Mouse (Mus musculus) heart, embryonic 13.5 days (tissue): ENCODE measurements at regions not wholly inside any gene's neighbourhood (a gene's known extent, or its start where the extent isn't known, plus 50 kb on each side); places are given as distances from the start of the nearest gene placed in this dataset.

Experiments
- ATAC-seq: fragments of 200-750 bp; cut with Nextera tagmentation; 2 replicates; pipeline ENCODE4 v1.8.0; 2017; ENCODE audit warnings: moderate TSS enrichment; ENCODE audit not compliant: insufficient number of reproducible peaks, low FRiP score, low TSS enrichment; ENCODE audit errors: extremely low read depth
- H3K27ac ChIP-seq: fragments of 300-500 bp; sonication (generic); replicated peaks from 2 replicates; pipeline ENCODE4 v1.5.1; 2015; ENCODE audit warnings: moderate library complexity, mild to moderate bottlenecking, inconsistent platforms
- H3K27me3 ChIP-seq: fragments of 300-500 bp; sonication (generic); replicated peaks from 2 replicates; pipeline ENCODE4 v1.6.1; 2015; ENCODE audit warnings: mild to moderate bottlenecking, inconsistent platforms
- H3K36me3 ChIP-seq: fragments of 300-500 bp; sonication (generic); 2 replicates; pipeline ENCODE4 v1.6.1; 2015; ENCODE audit warnings: mild to moderate bottlenecking, inconsistent platforms
- H3K4me1 ChIP-seq: fragments of 300-500 bp; sonication (generic); 2 replicates; pipeline ENCODE4 v1.6.1; 2015; ENCODE audit warnings: inconsistent platforms
- H3K4me2 ChIP-seq: fragments of 300-500 bp; sonication (generic); 2 replicates; pipeline ENCODE4 v1.6.1; 2015; ENCODE audit warnings: inconsistent platforms, mild to moderate bottlenecking, moderate library complexity
- H3K4me3 ChIP-seq: fragments of 300-500 bp; sonication (generic); 2 replicates; pipeline ENCODE4 v1.5.1; 2015; ENCODE audit warnings: moderate library complexity, mild to moderate bottlenecking, inconsistent platforms
- H3K9ac ChIP-seq: fragments of 300-500 bp; sonication (generic); 2 replicates; pipeline ENCODE4 v1.6.1; 2015; ENCODE audit warnings: inconsistent platforms, mild to moderate bottlenecking, moderate library complexity
- H3K9me3 ChIP-seq: fragments of 300-500 bp; sonication (generic); 2 replicates; pipeline ENCODE4 v1.6.1; 2016; ENCODE audit warnings: inconsistent platforms
- WGBS: fragments of 180-500 bp; shearing (Covaris S2); methylation state at CpG from one replicate; pipeline ENCODE4 v1.1.7; 2015; ENCODE audit warnings: mixed read lengths; 5-methylcytosine and 5-hydroxymethylcytosine counted together

GRCm38 (mm10) chr7:125234911-125235310, 209.6 kb upstream of the Kdm8 start:
- no peaks in the 10 kb centered on the region for H3K4me1 ChIP-seq
- WGBS = 53% methylated on average over 7 of the region's 7 CpGs
- H3K9me3 ChIP-seq = no peaks in the 10 kb centered on the region
- H3K27me3 ChIP-seq = no peaks in the 10 kb centered on the region
- H3K9ac ChIP-seq = no peak overlapping the region
- no peak overlapping the region for H3K4me3 ChIP-seq
- no peak overlapping the region for H3K27ac ChIP-seq
- H3K36me3 ChIP-seq = no peaks in the 10 kb centered on the region
- no peak overlapping the region for H3K4me2 ChIP-seq
- no peak for ATAC-seq

GRCm38 (mm10) chr7:125237026-125237425, 207.4 kb upstream of the Kdm8 start:
- no peaks in the 10 kb centered on the region for H3K9me3 ChIP-seq
- no peaks in the 10 kb centered on the region for H3K4me1 ChIP-seq
- no peaks in the 10 kb centered on the region for H3K36me3 ChIP-seq
- H3K27me3 ChIP-seq = no peaks in the 10 kb centered on the region
- 58% methylated on average over 3 of the region's 3 CpGs for WGBS
- no peak overlapping the region for H3K9ac ChIP-seq
- H3K4me3 ChIP-seq = no peak overlapping the region
- no peak overlapping the region for H3K27ac ChIP-seq
- ATAC-seq = no peak
- H3K4me2 ChIP-seq = no peak overlapping the region

GRCm38 (mm10) chr7:125243021-125243420, 201.5 kb upstream of the Kdm8 start:
- no peak for ATAC-seq

GRCm38 (mm10) chr7:125248386-125248785, 196.1 kb upstream of the Kdm8 start:
- no peak overlapping the region for H3K27ac ChIP-seq
- H3K4me2 ChIP-seq = no peak overlapping the region
- H3K9ac ChIP-seq = no peak overlapping the region
- peaks cover 8% of the 10 kb centered on the region; the same call in 1 of the 2 replicates for H3K4me1 ChIP-seq
- no peak overlapping the region for H3K4me3 ChIP-seq
- ATAC-seq = no peak
- H3K36me3 ChIP-seq = no peaks in the 10 kb centered on the region
- no peaks in the 10 kb centered on the region for H3K9me3 ChIP-seq
- WGBS = 49% methylated on average over 3 of the region's 3 CpGs
- H3K27me3 ChIP-seq = no peaks in the 10 kb centered on the region

More at GRCm38 (mm10) chr7:125243021-125243420, 201.5 kb upstream of the Kdm8 start:
- no peaks in the 10 kb centered on the region for H3K27me3 ChIP-seq
- no peak overlapping the region for H3K9ac ChIP-seq
- WGBS = 65% methylated on average over 3 of the region's 3 CpGs
- H3K36me3 ChIP-seq = no peaks in the 10 kb centered on the region
- H3K4me3 ChIP-seq = no peak overlapping the region
- H3K27ac ChIP-seq = no peak overlapping the region
- H3K4me2 ChIP-seq = no peak overlapping the region
- 0 out of 2 replicates have a peak, but pooled peaks cover under 1% of the 10 kb centered on the region for H3K4me1 ChIP-seq
- no peaks in the 10 kb centered on the region for H3K9me3 ChIP-seq

DNA sequence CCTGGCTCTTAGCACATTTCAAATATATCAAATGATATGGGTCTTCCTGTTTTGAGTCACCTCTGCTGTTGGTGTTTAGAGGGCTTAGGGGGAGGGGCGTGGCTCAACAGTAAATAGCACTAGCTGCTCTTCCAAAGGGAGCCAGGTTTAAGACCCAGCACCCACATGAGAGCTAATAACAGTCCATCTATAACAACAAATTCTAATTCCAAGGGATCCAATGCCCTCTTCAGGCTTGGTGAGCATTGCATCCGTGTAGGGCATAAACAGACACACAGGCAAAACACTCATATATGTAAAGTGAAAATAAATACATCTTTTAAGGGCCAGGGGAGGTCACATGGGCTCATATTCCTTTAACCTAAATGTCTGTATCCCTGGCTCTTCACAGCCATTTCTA, 194.1 kb upstream of the Kdm8 start:
- ATAC-seq = no peak
- Histone ChIP-seq H3K27ac (no peak overlapping the region), H3K4me1 (peaks cover 8% of the 10 kb centered on the region; the same call in 1 of the 2 replicates), H3K27me3 (no peaks in the 10 kb centered on the region), H3K9ac (no peak overlapping the region), H3K4me3 (no peak overlapping the region), H3K9me3 (no peaks in the 10 kb centered on the region), H3K36me3 (no peaks in the 10 kb centered on the region), H3K4me2 (no peak overlapping the region)
- WGBS = 61% methylated on average over 2 of the region's 2 CpGs

DNA sequence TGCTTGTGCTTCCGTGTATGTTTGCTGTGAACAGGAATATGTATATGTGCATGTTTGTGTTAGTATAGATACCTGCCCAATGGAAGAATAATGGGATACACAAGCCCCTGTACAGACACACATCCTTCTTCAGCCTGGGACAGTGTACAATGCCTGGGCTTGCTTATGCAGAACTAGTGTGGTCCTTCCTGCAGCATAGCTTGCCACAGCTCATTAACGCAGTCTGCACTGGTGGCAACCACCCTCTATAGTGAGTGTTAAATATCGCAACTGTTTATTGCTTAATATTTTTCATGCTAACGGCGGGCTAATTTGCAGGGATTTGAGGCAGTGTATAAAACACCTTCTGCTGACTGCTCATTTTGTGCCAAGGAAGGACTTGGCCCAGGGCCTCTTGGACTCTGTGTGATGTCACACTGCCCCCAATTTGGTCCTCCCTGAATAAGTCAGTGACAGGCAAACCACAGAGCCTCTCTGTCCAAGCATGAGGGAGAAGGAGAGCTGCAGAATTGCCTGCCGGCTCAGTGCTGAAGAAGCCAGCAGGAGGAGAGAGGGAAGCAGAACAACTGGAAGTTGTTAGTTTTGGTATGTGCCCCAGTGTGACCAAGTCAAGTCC, 193.4 kb upstream of the Kdm8 start:
- 71% methylated on average over 6 of the region's 6 CpGs for WGBS
- no peak for ATAC-seq

GRCm38 (mm10) chr7:125254302-125254701, 190.2 kb upstream of the Kdm8 start:
- 40% methylated on average over 4 of the region's 4 CpGs for WGBS
- Histone ChIP-seq H3K4me1 (no peaks in the 10 kb centered on the region), H3K4me3 (no peak overlapping the region), H3K9me3 (no peaks in the 10 kb centered on the region), H3K27me3 (peaks cover 3% of the 10 kb centered on the region; the same call in 1 of the 2 replicates), H3K36me3 (no peaks in the 10 kb centered on the region), H3K27ac (no peak overlapping the region), H3K4me2 (no peak overlapping the region), H3K9ac (no peak overlapping the region)
- no peak for ATAC-seq

More for the DNA sequence above, 193.4 kb upstream of the Kdm8 start:
- Histone ChIP-seq H3K36me3 (no peaks in the 10 kb centered on the region), H3K4me2 (no peak overlapping the region), H3K9me3 (no peaks in the 10 kb centered on the region), H3K27ac (no peak overlapping the region), H3K4me3 (no peak overlapping the region), H3K4me1 (peaks cover 8% of the 10 kb centered on the region; the same call in 1 of the 2 replicates), H3K27me3 (no peaks in the 10 kb centered on the region; the same call in 1 of the 2 replicates), H3K9ac (no peak overlapping the region)

DNA sequence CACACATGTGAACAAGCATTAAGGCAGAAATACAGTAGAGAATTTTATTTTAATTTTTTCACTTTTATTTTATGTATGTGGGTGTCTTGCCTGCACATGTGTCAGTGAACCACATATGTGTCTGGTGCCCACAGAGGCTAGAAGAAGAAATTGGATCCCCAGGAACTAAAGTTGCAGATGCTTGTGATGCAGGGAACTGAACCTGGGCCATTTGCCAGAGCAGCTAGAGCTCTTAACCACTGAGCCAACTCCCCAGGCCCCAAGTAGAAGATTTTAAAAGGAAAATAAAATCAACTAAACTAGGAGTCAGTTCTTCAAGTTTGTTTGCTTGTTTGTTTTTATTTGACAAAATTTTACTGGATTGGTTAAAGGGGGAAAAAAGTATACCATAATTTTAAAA, 185.5 kb upstream of the Kdm8 start:
- Histone ChIP-seq H3K9me3 (no peaks in the 10 kb centered on the region), H3K27ac (no peak overlapping the region), H3K9ac (no peak overlapping the region), H3K4me1 (no peaks in the 10 kb centered on the region), H3K4me3 (no peak overlapping the region), H3K4me2 (no peak overlapping the region), H3K36me3 (no peaks in the 10 kb centered on the region), H3K27me3 (peaks cover 3% of the 10 kb centered on the region; the same call in 1 of the 2 replicates)
- no peak for ATAC-seq

DNA sequence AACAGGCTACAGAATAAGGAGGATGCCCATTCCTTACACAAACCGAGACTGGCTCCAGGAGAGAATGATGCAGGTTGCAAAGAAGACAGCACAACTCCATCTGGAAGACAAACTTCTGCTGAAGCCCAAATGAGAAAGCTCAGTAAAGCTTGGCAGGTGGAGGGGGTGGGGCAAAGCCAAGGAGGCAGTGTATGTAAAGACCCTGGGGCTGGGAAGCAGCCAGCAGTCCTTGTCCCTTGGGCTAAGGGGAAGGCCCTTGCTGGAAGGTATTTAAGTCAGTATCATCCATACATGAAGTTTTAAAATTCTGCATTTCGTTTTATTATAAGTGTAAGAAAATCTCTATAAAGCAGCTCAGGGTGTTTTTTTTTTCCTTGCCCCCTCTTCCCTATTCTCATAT, 182.3 kb upstream of the Kdm8 start:
- Histone ChIP-seq H3K27me3 (no peaks in the 10 kb centered on the region), H3K9ac (no peak overlapping the region), H3K4me1 (no peaks in the 10 kb centered on the region), H3K36me3 (no peaks in the 10 kb centered on the region), H3K9me3 (no peaks in the 10 kb centered on the region), H3K27ac (no peak overlapping the region), H3K4me3 (no peak overlapping the region), H3K4me2 (no peak overlapping the region)
- 66% methylated on average over 2 of the region's 2 CpGs for WGBS
- no peak for ATAC-seq

- no peak overlapping the region for H3K27ac ChIP-seq
- H3K9ac ChIP-seq = no peak overlapping the region
- H3K36me3 ChIP-seq = no peaks in the 10 kb centered on the region
- no peak overlapping the region for H3K4me2 ChIP-seq
- H3K27me3 ChIP-seq = no peaks in the 10 kb centered on the region
- WGBS = 63% methylated on average over 12 of the region's 12 CpGs
- H3K4me3 ChIP-seq = no peak overlapping the region
- no peaks in the 10 kb centered on the region for H3K4me1 ChIP-seq
- H3K9me3 ChIP-seq = no peaks in the 10 kb centered on the region
- ATAC-seq = no peak
Observed at GRCm38 (mm10) chr7:125262672-125263365, 181.7 kb upstream of the Kdm8 start.

GRCm38 (mm10) chr7:125263756-125264155, 180.7 kb upstream of the Kdm8 start:
- H3K4me1 ChIP-seq = no peaks in the 10 kb centered on the region
- no peak overlapping the region for H3K4me2 ChIP-seq
- no peak overlapping the region for H3K4me3 ChIP-seq
- H3K27ac ChIP-seq = no peak overlapping the region
- H3K27me3 ChIP-seq = no peaks in the 10 kb centered on the region
- no peaks in the 10 kb centered on the region for H3K9me3 ChIP-seq
- no peak for ATAC-seq
- H3K9ac ChIP-seq = no peak overlapping the region
- WGBS = 58% methylated on average over 2 of the region's 2 CpGs
- no peaks in the 10 kb centered on the region for H3K36me3 ChIP-seq

GRCm38 (mm10) chr7:125270711-125271110, 173.8 kb upstream of the Kdm8 start:
- 36% methylated on average over 3 of the region's 3 CpGs for WGBS
- Histone ChIP-seq H3K9me3 (no peaks in the 10 kb centered on the region), H3K4me2 (no peak overlapping the region), H3K4me1 (no peaks in the 10 kb centered on the region), H3K36me3 (no peaks in the 10 kb centered on the region), H3K27me3 (no peaks in the 10 kb centered on the region), H3K27ac (no peak overlapping the region), H3K9ac (no peak overlapping the region), H3K4me3 (no peak overlapping the region)
- ATAC-seq = no peak
